Mouse (Mus musculus) effector memory CD4-positive, alpha-beta T cell, adult 5 months (primary cell): Measurements from ENCODE around the gene Mat2a. TPM values are rescaled to one million over a fixed set of nuclear protein-coding genes. Genes with fewer than 3 reads are reported as not detected.

Experiments
- polyA plus RNA-seq: library from polyadenylated mRNA; unstranded; fragments of 100-300 nt; shearing (Covaris generic); gene quantifications from one replicate; pipeline ENCODE4 v1.2.1, GENCODE M21; 2017

Mat2a gene
- 622 TPM for polyA plus RNA-seq

GRCm38 (mm10) chr6:72439355-72440185 lies at the start of gene Mat2a:
Mat2a (minus strand) TSS chr6:72439558.

GRCm38 (mm10) chr6:72414076-72414756 lies 25.1 kb downstream of the Mat2a start, which contains the start of gene Ggcx:
Ggcx (plus strand) TSS chr6:72414308.

GRCm38 (mm10) chr6:72389941-72390771 lies 49.2 kb downstream of the Mat2a start, which contains the start of gene Vamp8:
Vamp8 (minus strand) TSS chr6:72390703.

Other genes starting within 250 kb of the Mat2a start
- gene Atoh8, start 204.0 kb downstream of the Mat2a start, polyA plus RNA-seq, result not detected
- gene Sftpb, start 134.9 kb downstream of the Mat2a start, polyA plus RNA-seq, result not detected
- 32.2 TPM for gene Usp39, start 94.4 kb downstream of the Mat2a start, polyA plus RNA-seq
- 28.9 TPM for gene 0610030E20Rik, start 92.2 kb downstream of the Mat2a start, polyA plus RNA-seq
- 1.1 TPM for gene Tmem150a, start 84.1 kb downstream of the Mat2a start, polyA plus RNA-seq
- 110 TPM for gene Rnf181, start 72.6 kb downstream of the Mat2a start, polyA plus RNA-seq
- 22.4 TPM for gene Vamp5, start 59.1 kb downstream of the Mat2a start, polyA plus RNA-seq
- 151 TPM for gene Vamp8, start 48.9 kb downstream of the Mat2a start, polyA plus RNA-seq
- gene Ggcx, start 25.2 kb downstream of the Mat2a start, polyA plus RNA-seq, result 7.0 TPM
- not detected for gene Sh2d6, start 82.1 kb upstream of the Mat2a start, polyA plus RNA-seq
- 37.8 TPM for gene Capg, start 104.8 kb upstream of the Mat2a start, polyA plus RNA-seq
- gene Elmod3, start 158.9 kb upstream of the Mat2a start, polyA plus RNA-seq, result 11.1 TPM
- 6.1 TPM for gene Retsat, start 158.9 kb upstream of the Mat2a start, polyA plus RNA-seq
- 292 TPM for gene Tgoln1, start 177.4 kb upstream of the Mat2a start, polyA plus RNA-seq